Mouse (Mus musculus) heart, postnatal 10 days (tissue): ENCODE results near the gene Ahsg. TPM values are rescaled to one million over a fixed set of nuclear protein-coding genes. Genes with fewer than 3 reads are reported as not detected.
"Not testable (repeated sequence)": the region's sequence is repeated elsewhere in the genome, so short reads cannot be mapped to it uniquely, and the experiment has no call there.

Experiments used
- DNase-seq, 2 experiments: peaks; one replicate each; pipeline ENCODE4 v3.0.0; 2021
- intact Hi-C: fragments of 180-260 bp; cut with DNase I; formaldehyde crosslinking; loops from one replicate; pipeline ENCODE4 v1.15.1; 2025
- total RNA-seq, 2 experiments: library from RNA; stranded (reverse); gene quantifications; 2 replicates each; pipeline ENCODE4 v1.2.3; 2021

Ahsg gene
- total RNA-seq, 2 experiments from 2014 or later = 6.5 to 9.3 TPM

- intact Hi-C loops = no loop called here
These were observed 46.6 kb downstream of the Ahsg start for GRCm38 (mm10) chr16:22937631-22938030.

GRCm38 (mm10) chr16:22938541-22938940 is 47.5 kb downstream of the Ahsg start:
- DNase-seq = no peak
- intact Hi-C loops = no loop called here

More at GRCm38 (mm10) chr16:22937631-22938030, 46.6 kb downstream of the Ahsg start:
- no peak for DNase-seq

- DNase-seq = no peak
- intact Hi-C loops = no loop called here
These were observed 48.1 kb downstream of the Ahsg start for GRCm38 (mm10) chr16:22939120-22939695.

GRCm38 (mm10) chr16:22941825-22942476 is 50.9 kb downstream of the Ahsg start:
- DNase-seq = not testable (repeated sequence)

GRCm38 (mm10) chr16:22947371-22947770 is 56.3 kb downstream of the Ahsg start:
- DNase-seq = no peak
- intact Hi-C loops = no loop called here

More at GRCm38 (mm10) chr16:22941825-22942476, 50.9 kb downstream of the Ahsg start:
- intact Hi-C loops = not testable (repeated sequence)

Other genes with a start within 250 kb of the Ahsg start
- under 1 TPM; 0.62 to 0.84 TPM for gene Dgkg, start 234.1 kb upstream of the Ahsg start, total RNA-seq
- not detected for gene Crygs, start 79.7 kb upstream of the Ahsg start, total RNA-seq
- gene Tbccd1, start 33.6 kb upstream of the Ahsg start, total RNA-seq = 10 to 100 TPM in 1 of 2 experiments, 1 to 10 TPM in 1; 9.1 to 10.9 TPM
- 10 to 100 TPM; 59.6 to 65.5 TPM for gene Dnajb11, start 33.4 kb upstream of the Ahsg start, total RNA-seq
- gene Fetub, start 27.1 kb downstream of the Ahsg start, total RNA-seq = not detected
- gene Hrg, start 59.8 kb downstream of the Ahsg start, total RNA-seq = not detected
- under 1 TPM; 0.22 to 0.48 TPM for gene Kng2, start 138.2 kb downstream of the Ahsg start, total RNA-seq
- not detected for gene Kng1, start 166.6 kb downstream of the Ahsg start, total RNA-seq
- gene Eif4a2, start 216.2 kb downstream of the Ahsg start, total RNA-seq = 100 to 1,000 TPM; 228 to 269 TPM
- gene Rfc4, start 236.5 kb downstream of the Ahsg start, total RNA-seq = 10 to 100 TPM; 14.5 to 15.8 TPM